Mouse (Mus musculus): ENCODE results near the gene Enthd1.

- TF ChIP-seq CTCF (IDR thresholded peaks at IDR 0.05; ENCODE audit: control insufficient read depth, insufficient read depth, insufficient replicate concordance, low read depth, low read length) (no peak), POLR2A (IDR thresholded peaks at IDR 0.05; ENCODE audit: control insufficient read depth, low read depth, low read length) (no peak)
Measured at GRCm38 (mm10) chr15:80560646-80561580, 4.0 kb downstream of the Enthd1 start.

All from testis, adult 2 months (tissue).